Mouse (Mus musculus): Measurements from ENCODE around the gene Zmym3.
"Not testable (repeated sequence)": the region's sequence is repeated elsewhere in the genome, so short reads cannot be mapped to it uniquely, and the experiment has no call there.

Gene Zmym3

GRCm38 (mm10) chrX:101376190-101376968 lies 44.3 kb downstream of the Zmym3 start, which contains the start of gene Gjb1:
TSS of gene Gjb1 (plus strand) at chrX:101376378.
- in situ Hi-C loops (cut with MboI; ENCODE audit: low sequenced_read_pairs): no loop called here

GRCm38 (mm10) chrX:101372946-101373345 lies 47.7 kb downstream of the Zmym3 start:
- in situ Hi-C loops (cut with MboI; ENCODE audit: low sequenced_read_pairs): no loop called here

- in situ Hi-C loops (cut with MboI; ENCODE audit: low sequenced_read_pairs): no loop called here
Observed at GRCm38 (mm10) chrX:101370573-101370972, 50.1 kb downstream of the Zmym3 start.

GRCm38 (mm10) chrX:101369001-101369400 lies 51.6 kb downstream of the Zmym3 start:
- in situ Hi-C loops (cut with MboI; ENCODE audit: low sequenced_read_pairs): no loop called here

GRCm38 (mm10) chrX:101358902-101359301 lies 61.7 kb downstream of the Zmym3 start:
- in situ Hi-C loops (cut with MboI; ENCODE audit: low sequenced_read_pairs): not testable (repeated sequence)

Measured in CH12F3 (cell line).